In genomic region chr11:6785471-6785870, GRCm38 (mm10) we compare ENCODE assay signal across 50 mouse cellular contexts. TPM values are rescaled to one million over a fixed set of nuclear protein-coding genes. Genes with fewer than 3 reads are reported as not detected.
"Had no signal": no experiment of that assay in that cellular context is flagged by ENCODE, and none has a peak within 500 bp of the region (broad histone marks: within the 10 kb centered on the region; RNA-seq: fewer than 3 reads in every experiment).

No protein-coding gene starts in this region.

- H3K9ac ChIP-seq: heart, embryonic 12.5 days; heart, embryonic 13.5 days; heart, embryonic 15.5 days; hindbrain, embryonic 12.5 days; hindbrain, embryonic 13.5 days; hindbrain, embryonic 15.5 days; intestine, embryonic 15.5 days; kidney, embryonic 15.5 days had no signal

- H3K36me3 ChIP-seq: heart, embryonic 12.5 days; heart, embryonic 13.5 days; heart, embryonic 15.5 days; hindbrain, embryonic 10.5 days; hindbrain, embryonic 12.5 days; hindbrain, embryonic 13.5 days; hindbrain, embryonic 15.5 days; intestine, embryonic 15.5 days; kidney, embryonic 15.5 days had no signal

- H3K4me2 ChIP-seq: heart, embryonic 12.5 days; heart, embryonic 13.5 days; heart, embryonic 15.5 days; hindbrain, embryonic 12.5 days; hindbrain, embryonic 13.5 days; hindbrain, embryonic 15.5 days; intestine, embryonic 15.5 days; kidney, embryonic 15.5 days had no signal

- H3K4me1 ChIP-seq: heart, embryonic 12.5 days; heart, embryonic 13.5 days; heart, embryonic 15.5 days; hindbrain, embryonic 10.5 days; hindbrain, embryonic 12.5 days; hindbrain, embryonic 13.5 days; hindbrain, embryonic 15.5 days; intestine, embryonic 15.5 days; kidney, embryonic 15.5 days had no signal

- DNase-seq: heart, postnatal 10 days; heart, postnatal 14 days; heart, postnatal 36 days; heart, postnatal 4 days; kidney, adult 11 months; kidney, adult 18-20 months; kidney, adult 2 months; kidney, adult 8-10 months; kidney, adult 9 months; kidney, postnatal 10 days; kidney, postnatal 14 days; kidney, postnatal 25 days; kidney, postnatal 36 days; kidney, postnatal 4 days; layer of hippocampus, adult 9-11 months; layer of hippocampus, postnatal 36 days had no signal

- H3K9me3 ChIP-seq: heart, embryonic 13.5 days; heart, embryonic 15.5 days; hindbrain, embryonic 10.5 days; hindbrain, embryonic 12.5 days; hindbrain, embryonic 15.5 days; intestine, embryonic 15.5 days had no signal

- ATAC-seq: hindbrain, postnatal 0 days; inflammation-experienced regulatory T-cells, adult 6 months; intestine, embryonic 15.5 days; intestine, embryonic 16.5 days; intestine, postnatal 0 days had no signal

- H3K4me3 ChIP-seq: heart, embryonic 12.5 days; heart, embryonic 13.5 days; heart, embryonic 15.5 days; hindbrain, embryonic 10.5 days; hindbrain, embryonic 12.5 days; hindbrain, embryonic 13.5 days; hindbrain, embryonic 15.5 days; intestine, embryonic 15.5 days; kidney, embryonic 15.5 days; layer of hippocampus, adult 2 months; left cerebral cortex, adult 2 months had no signal

- H3K27me3 ChIP-seq: heart, embryonic 12.5 days; heart, embryonic 13.5 days; heart, embryonic 15.5 days; hindbrain, embryonic 12.5 days; hindbrain, embryonic 13.5 days; intestine, embryonic 15.5 days; kidney, embryonic 15.5 days had no signal

- H3K27ac ChIP-seq: heart, embryonic 13.5 days; heart, embryonic 15.5 days; hindbrain, embryonic 10.5 days; hindbrain, embryonic 12.5 days; hindbrain, embryonic 13.5 days; hindbrain, embryonic 15.5 days; hindbrain, postnatal 0 days; intestine, embryonic 15.5 days; kidney, embryonic 15.5 days; kidney, postnatal 0 days; layer of hippocampus, adult 2 months; left cerebral cortex, adult 2 months had no signal

RNA-seq across cellular contexts. Expression of gene Gm11983, which starts 52.0 kb away (rescaled TPM):
- total RNA-seq: heart, postnatal 10 days; heart, postnatal 14 days; heart, postnatal 25 days; heart, postnatal 36 days; heart, postnatal 4 days; hematopoietic stem cell, adult 5-6 weeks; hindbrain, postnatal 0 days; layer of hippocampus, adult 18-20 months; layer of hippocampus, adult 2 months; layer of hippocampus, adult 8-10 months; layer of hippocampus, postnatal 10 days; layer of hippocampus, postnatal 14 days; layer of hippocampus, postnatal 25 days; layer of hippocampus, postnatal 36 days; left cerebral cortex, adult 18-20 months; left cerebral cortex, adult 2 months; left cerebral cortex, adult 8-10 months; left cerebral cortex, postnatal 10 days had no signal
- polyA plus RNA-seq: heart, embryonic 12.5 days; heart, embryonic 13.5 days; heart, embryonic 14.5 days; heart, embryonic 15.5 days; heart, embryonic 16.5 days; heart, postnatal 0 days; hindbrain, embryonic 10.5 days; hindbrain, embryonic 11.5 days; hindbrain, embryonic 12.5 days; hindbrain, embryonic 13.5 days; hindbrain, embryonic 15.5 days; hindbrain, postnatal 0 days; inflammation-experienced regulatory T-cells, adult 6 months; intestine, embryonic 14.5 days; intestine, embryonic 15.5 days; intestine, embryonic 16.5 days; intestine, postnatal 0 days; kidney, adult 2 months; kidney, embryonic 14.5 days; kidney, embryonic 15.5 days; kidney, embryonic 16.5 days; kidney, postnatal 0 days; large intestine, adult 2 months had no signal
